Mouse (Mus musculus) kidney, adult 2 months (tissue): Measurements from ENCODE around the gene H60c. TPM values are rescaled to one million over a fixed set of nuclear protein-coding genes. Genes with fewer than 3 reads are reported as not detected.
A peak's percentile ranks its signal among the peaks of the same experiment; 100 is the strongest.

ENCODE experiments used
- DNase-seq: peaks from one replicate; pipeline ENCODE4 v3.0.0; 2021
- H3K27ac ChIP-seq: fragments of 200-500 bp; 2 replicates; pipeline ENCODE4 v1.5.1; 2012; ENCODE audit warnings: low read depth, low read length, control low read depth, inconsistent platforms; ENCODE audit not compliant: insufficient read depth
- H3K27me3 ChIP-seq: fragments of 200-500 bp; replicated peaks from 2 replicates; pipeline ENCODE4 v1.6.1; 2012; ENCODE audit warnings: mild to moderate bottlenecking, moderate library complexity, low read length, inconsistent platforms; ENCODE audit not compliant: control insufficient read depth, insufficient read depth
- H3K36me3 ChIP-seq: fragments of 200-500 bp; 2 replicates; pipeline ENCODE4 v1.6.1; 2012; ENCODE audit warnings: mild to moderate bottlenecking, moderate library complexity, low read length, inconsistent platforms; ENCODE audit not compliant: control insufficient read depth, insufficient read depth
- H3K4me1 ChIP-seq: fragments of 200-500 bp; 2 replicates; pipeline ENCODE4 v1.6.1; 2011; ENCODE audit warnings: low read length; ENCODE audit not compliant: control insufficient read depth, insufficient read depth
- H3K4me3 ChIP-seq: fragments of 200-500 bp; 2 replicates; pipeline ENCODE4 v1.5.1; 2011; ENCODE audit warnings: mild to moderate bottlenecking, low read depth, low read length, control low read depth; ENCODE audit not compliant: insufficient read depth
- CTCF ChIP-seq: fragments of 200-500 bp; conservative IDR thresholded peaks from 2 replicates; pipeline ENCODE4 v1.5.1; 2011; ENCODE audit warnings: low read depth, mild to moderate bottlenecking, control low read depth, low read length, moderate library complexity, mixed read lengths; ENCODE audit not compliant: insufficient read depth, insufficient read length
- POLR2A ChIP-seq: fragments of 200-500 bp; IDR thresholded peaks from one replicate; pipeline ENCODE4 v1.6.1; 2011; ENCODE audit warnings: low read depth, low read length, control low read depth
- WGBS: fragments of 180-500 bp; shearing (Covaris S2); methylation state at CpG from one replicate; pipeline ENCODE4 v1.1.7; 2018; 5-methylcytosine and 5-hydroxymethylcytosine counted together
- polyA plus RNA-seq: library from polyadenylated mRNA; depleted of rRNA; stranded (reverse); fragments of >200 nt; gene quantifications from 2 replicates; pipeline ENCODE4 v1.2.3, GENCODE M21; 2012; rRNA removed

The H60c gene
- polyA plus RNA-seq: not detected in 2 replicates

DNA sequence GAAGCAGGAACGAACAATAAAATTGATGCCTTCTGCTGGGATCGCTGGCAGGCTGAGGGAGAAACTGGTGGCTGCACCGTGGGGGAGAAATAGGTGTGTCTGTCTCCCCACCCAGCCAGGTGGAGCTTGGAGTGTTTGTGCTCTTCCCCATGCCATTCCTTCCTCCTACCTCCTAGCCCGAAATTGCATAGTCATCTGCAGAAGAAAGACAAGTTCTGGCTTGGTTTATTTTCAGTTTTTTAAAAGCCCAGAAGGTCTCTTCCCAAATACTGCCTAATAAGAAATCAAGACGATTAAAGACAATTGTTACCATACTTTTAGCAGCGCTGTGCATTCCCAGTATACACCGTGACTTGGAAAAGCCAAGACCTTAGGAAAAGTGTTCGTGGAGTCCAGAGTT lies at the start of gene H60c:
TSS of gene H60c (minus strand) at position 101 of the 400 bp plus-strand sequence.
- no peaks in the 10 kb centered on the region for H3K27me3 ChIP-seq
- no peaks in the 10 kb centered on the region for H3K36me3 ChIP-seq
- no peak within 1 kb of the TSS for H3K27ac ChIP-seq
- no peaks in the 10 kb centered on the region for H3K4me1 ChIP-seq
- TF ChIP-seq CTCF (no peak), POLR2A (no peak)
- DNase-seq: no peak
- 81% methylated on average over 8 of the region's 8 CpGs for WGBS
- H3K4me3 ChIP-seq: no peak within 1 kb of the TSS

DNA sequence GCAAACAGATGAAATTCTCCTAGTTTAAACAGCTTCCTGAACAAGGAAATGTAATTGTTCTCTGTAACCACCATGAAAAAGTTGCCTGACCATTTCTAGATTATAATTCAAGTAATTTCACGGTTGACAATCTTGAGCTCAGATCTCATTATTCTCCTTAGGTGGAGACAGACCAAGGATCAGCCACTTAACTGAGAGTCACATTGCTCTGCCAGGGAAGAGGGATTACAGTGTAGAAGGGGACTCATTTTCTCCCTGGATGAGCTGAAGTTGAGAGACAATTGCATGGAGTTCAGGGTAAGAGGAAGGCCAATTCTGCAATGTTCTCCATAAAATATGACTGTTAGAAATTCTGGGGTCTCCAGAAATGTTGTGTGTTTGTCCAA lies 41.2 kb upstream of the H60c start:
- no peak overlapping the region for H3K27ac ChIP-seq
- DNase-seq: no peak
- H3K27me3 ChIP-seq: no peaks in the 10 kb centered on the region
- no peak overlapping the region for H3K4me3 ChIP-seq
- no peaks in the 10 kb centered on the region; the same call in 1 of the 2 replicates for H3K4me1 ChIP-seq
- no peak for TF ChIP-seq CTCF
- TF ChIP-seq POLR2A: no peak
- WGBS: 31% methylated on average over 1 of the region's 1 CpGs
- H3K36me3 ChIP-seq: no peaks in the 10 kb centered on the region

DNA sequence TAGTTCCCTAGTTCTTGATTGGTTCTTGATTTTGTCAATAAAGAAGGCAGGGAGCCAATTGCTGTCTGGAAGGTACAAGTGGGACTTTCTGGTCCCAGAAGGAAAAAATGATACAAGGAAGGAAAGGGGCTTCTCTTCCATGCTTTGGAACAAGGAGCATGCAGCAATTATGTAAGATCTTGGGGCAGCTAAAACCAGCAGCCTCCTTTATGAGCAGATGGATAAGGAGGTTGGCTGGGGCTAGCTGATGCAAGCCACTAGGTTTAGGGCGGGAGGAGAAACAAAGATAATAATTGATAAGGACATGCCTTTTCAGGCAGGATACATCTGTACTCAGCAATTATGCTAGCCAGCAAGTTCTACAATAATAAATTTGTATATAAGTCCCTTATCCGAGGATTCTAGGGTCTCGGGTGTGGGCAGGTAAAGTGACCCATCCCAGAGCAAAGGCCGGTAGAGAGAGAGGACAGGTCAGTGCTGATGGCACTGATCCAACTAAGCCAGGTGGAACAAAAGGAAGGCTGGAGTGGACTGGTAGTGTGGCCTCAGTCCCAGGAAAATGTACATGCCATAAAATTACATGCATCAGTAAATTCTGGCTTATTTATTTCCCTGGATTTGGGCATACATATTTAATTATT lies 40.7 kb upstream of the H60c start:
- 32% methylated on average over 4 of the region's 4 CpGs for WGBS
- Histone ChIP-seq H3K27me3 (no peaks in the 10 kb centered on the region), H3K36me3 (no peaks in the 10 kb centered on the region), H3K4me3 (no peak overlapping the region), H3K4me1 (no peaks in the 10 kb centered on the region; the same call in 1 of the 2 replicates), H3K27ac (0 out of 2 replicates have a peak overlapping the region, but pooled peaks have one; percentile 30)
- peak; percentile 55 for DNase-seq
- TF ChIP-seq POLR2A: no peak
- TF ChIP-seq CTCF: no peak

- Histone ChIP-seq H3K27ac (0 out of 2 replicates have a peak overlapping the region, but pooled peaks have one; percentile 30), H3K4me1 (no peaks in the 10 kb centered on the region; the same call in 1 of the 2 replicates), H3K4me3 (no peak overlapping the region), H3K36me3 (no peaks in the 10 kb centered on the region), H3K27me3 (no peaks in the 10 kb centered on the region)
- 16% methylated on average over 2 of the region's 2 CpGs for WGBS
- TF ChIP-seq POLR2A (no peak), CTCF (no peak)
- peak; percentile 85 for DNase-seq
Measured at GRCm38 (mm10) chr10:3307752-3308151, 40.2 kb upstream of the H60c start.

DNA sequence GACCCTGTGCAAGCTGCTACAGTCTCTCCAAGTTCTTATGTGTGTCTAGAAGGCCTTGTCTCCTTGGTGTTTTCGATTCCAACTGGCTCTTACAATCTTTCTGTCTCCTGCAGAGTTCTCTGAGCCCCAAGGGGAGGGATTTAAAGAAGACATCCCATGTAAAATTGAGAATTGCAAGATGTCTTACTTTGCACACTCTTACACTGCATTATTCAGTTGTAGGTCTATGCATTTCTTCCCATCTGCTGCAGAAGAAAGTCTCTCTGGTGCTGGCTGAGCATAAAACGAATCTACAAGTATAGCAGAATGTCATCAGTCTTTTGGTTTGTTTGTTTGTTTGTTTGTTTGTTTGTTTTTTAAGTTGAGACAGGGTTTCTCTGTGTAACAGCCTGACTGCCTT lies 26.4 kb upstream of the H60c start:
- H3K4me1 ChIP-seq: no peaks in the 10 kb centered on the region
- H3K27ac ChIP-seq: no peak overlapping the region
- 56% methylated on average over 2 of the region's 2 CpGs for WGBS
- no peaks in the 10 kb centered on the region for H3K36me3 ChIP-seq
- no peak overlapping the region for H3K4me3 ChIP-seq
- H3K27me3 ChIP-seq: no peaks in the 10 kb centered on the region
- TF ChIP-seq CTCF (no peak), POLR2A (no peak)
- no peak for DNase-seq

GRCm38 (mm10) chr10:3281047-3281446 lies 13.5 kb upstream of the H60c start:
- H3K36me3 ChIP-seq: no peaks in the 10 kb centered on the region

DNA sequence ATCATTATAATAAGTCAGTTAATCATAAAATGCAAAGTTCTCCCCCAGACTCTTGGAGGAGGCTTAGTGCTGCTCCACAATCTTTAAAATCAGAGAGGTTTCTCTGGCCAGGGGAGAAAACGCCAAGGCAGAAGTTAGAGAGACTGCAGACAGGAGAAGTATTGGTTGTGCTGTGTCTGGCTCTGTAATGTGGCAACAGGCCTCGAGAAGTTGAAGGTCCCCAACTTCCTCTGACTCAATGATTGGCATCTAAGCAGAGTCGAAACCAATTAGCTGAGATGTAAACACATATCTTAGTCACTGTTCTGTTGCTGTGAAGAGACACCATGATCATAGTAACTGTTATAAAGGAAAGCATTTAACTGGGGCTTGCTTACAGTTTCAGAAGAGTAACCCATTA lies 6.5 kb upstream of the H60c start:
- Histone ChIP-seq H3K4me3 (no peak overlapping the region), H3K27ac (no peak overlapping the region), H3K4me1 (no peaks in the 10 kb centered on the region), H3K36me3 (no peaks in the 10 kb centered on the region), H3K27me3 (no peaks in the 10 kb centered on the region)
- WGBS: 81% methylated on average over 3 of the region's 3 CpGs
- no peak for TF ChIP-seq CTCF
- no peak for TF ChIP-seq POLR2A
- no peak for DNase-seq

More at GRCm38 (mm10) chr10:3281047-3281446, 13.5 kb upstream of the H60c start:
- WGBS: 84% methylated on average over 2 of the region's 2 CpGs
- Histone ChIP-seq H3K27me3 (no peaks in the 10 kb centered on the region), H3K27ac (no peak overlapping the region), H3K4me3 (no peak overlapping the region), H3K4me1 (no peaks in the 10 kb centered on the region)
- peak; percentile 10 for DNase-seq
- TF ChIP-seq CTCF (no peak), POLR2A (no peak)

DNA sequence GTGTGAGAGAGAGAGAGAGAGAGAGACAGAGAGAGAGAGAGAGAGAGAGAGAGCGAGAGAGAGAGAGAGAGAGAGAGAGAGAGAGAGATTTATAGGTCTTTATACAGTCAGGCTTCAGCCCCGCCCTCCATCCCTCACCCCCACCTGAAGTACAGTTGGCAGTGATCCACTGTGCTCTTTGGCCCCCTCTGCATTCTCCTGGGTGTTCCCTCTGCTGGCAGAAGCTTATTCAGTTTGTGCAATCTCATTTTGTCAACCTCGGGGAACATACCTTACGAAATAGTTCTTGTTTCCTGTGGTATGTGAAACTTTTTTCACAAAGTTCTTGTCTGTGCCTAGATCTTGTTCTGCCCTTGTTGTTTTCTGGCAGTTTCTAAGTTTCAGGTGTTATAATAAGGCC lies 3.5 kb upstream of the H60c start:
- H3K27me3 ChIP-seq: no peaks in the 10 kb centered on the region
- H3K36me3 ChIP-seq: no peaks in the 10 kb centered on the region
- WGBS: 16% methylated on average over 3 of the region's 4 CpGs
- H3K4me3 ChIP-seq: no peak overlapping the region
- no peak for TF ChIP-seq CTCF
- TF ChIP-seq POLR2A: no peak
- no peak overlapping the region for H3K27ac ChIP-seq
- no peaks in the 10 kb centered on the region for H3K4me1 ChIP-seq
- peak; percentile 11 for DNase-seq
